Mouse (Mus musculus) lung, adult 2 months (tissue): ENCODE measurements around the gene Spag9. TPM values are rescaled to one million over a fixed set of nuclear protein-coding genes. Genes with fewer than 3 reads are reported as not detected.
A peak's percentile ranks its signal among the peaks of the same experiment; 100 is the strongest.

Source experiments
- DNase-seq: peaks from one replicate; pipeline ENCODE4 v3.0.0; 2022
- H3K4me1 ChIP-seq: fragments of 200-500 bp; 2 replicates; pipeline ENCODE4 v1.6.1; 2011; ENCODE audit warnings: low read length; ENCODE audit not compliant: control insufficient read depth, insufficient read depth
- H3K4me3 ChIP-seq: fragments of 200-500 bp; replicated peaks from 2 replicates; pipeline ENCODE3; 2011; ENCODE audit warnings: low read depth, mild to moderate bottlenecking, control low read depth, low read length; ENCODE audit errors: extremely low read depth
- CTCF ChIP-seq: fragments of 200-500 bp; IDR thresholded peaks from 2 replicates; pipeline ENCODE4 v1.5.1; 2011; ENCODE audit warnings: mild to moderate bottlenecking, low read length, control low read depth; ENCODE audit not compliant: insufficient read depth
- POLR2A ChIP-seq: fragments of 200-500 bp; IDR thresholded peaks from 2 replicates; pipeline ENCODE4 v1.6.1; 2011; ENCODE audit warnings: low read depth, mild to moderate bottlenecking, control low read depth, low read length, borderline replicate concordance; ENCODE audit errors: extremely low read depth
- WGBS: fragments of 180-500 bp; shearing (Covaris S2); methylation state at CpG from one replicate; pipeline ENCODE4 v1.1.7; 2018; 5-methylcytosine and 5-hydroxymethylcytosine counted together
- polyA plus RNA-seq: library from polyadenylated mRNA; depleted of rRNA; stranded (reverse); fragments of >200 nt; gene quantifications from 2 replicates; pipeline ENCODE4 v1.2.3, GENCODE M21; 2012

The Spag9 gene
- polyA plus RNA-seq, 1 experiment: 33.9 TPM

GRCm38 (mm10) chr11:94160443-94161266 is 164.8 kb downstream of the Spag9 start:
- TF ChIP-seq CTCF (no peak), POLR2A (peak; percentile 25; the same call in 1 of the 2 replicates)
- H3K4me3 ChIP-seq: no peak overlapping the region
- WGBS: 14% methylated on average over 23 of the region's 23 CpGs
- peaks cover 11% of the 10 kb centered on the region; the same call in 1 of the 2 replicates for H3K4me1 ChIP-seq
- peak; percentile 71 for DNase-seq

GRCm38 (mm10) chr11:94161267-94161646 is 165.4 kb downstream of the Spag9 start:
- peak; percentile 40 for DNase-seq
- 16% methylated on average over 9 of the region's 9 CpGs for WGBS
- no peak overlapping the region for H3K4me3 ChIP-seq
- TF ChIP-seq CTCF (no peak), POLR2A (peak; percentile 68; the same call in 1 of the 2 replicates)
- H3K4me1 ChIP-seq: peaks cover 11% of the 10 kb centered on the region; the same call in 1 of the 2 replicates

GRCm38 (mm10) chr11:94161867-94162581 is 166.1 kb downstream of the Spag9 start:
- WGBS: 76% methylated on average over 11 of the region's 11 CpGs
- peak; percentile 40 for DNase-seq
- H3K4me3 ChIP-seq: no peak overlapping the region

DNA sequence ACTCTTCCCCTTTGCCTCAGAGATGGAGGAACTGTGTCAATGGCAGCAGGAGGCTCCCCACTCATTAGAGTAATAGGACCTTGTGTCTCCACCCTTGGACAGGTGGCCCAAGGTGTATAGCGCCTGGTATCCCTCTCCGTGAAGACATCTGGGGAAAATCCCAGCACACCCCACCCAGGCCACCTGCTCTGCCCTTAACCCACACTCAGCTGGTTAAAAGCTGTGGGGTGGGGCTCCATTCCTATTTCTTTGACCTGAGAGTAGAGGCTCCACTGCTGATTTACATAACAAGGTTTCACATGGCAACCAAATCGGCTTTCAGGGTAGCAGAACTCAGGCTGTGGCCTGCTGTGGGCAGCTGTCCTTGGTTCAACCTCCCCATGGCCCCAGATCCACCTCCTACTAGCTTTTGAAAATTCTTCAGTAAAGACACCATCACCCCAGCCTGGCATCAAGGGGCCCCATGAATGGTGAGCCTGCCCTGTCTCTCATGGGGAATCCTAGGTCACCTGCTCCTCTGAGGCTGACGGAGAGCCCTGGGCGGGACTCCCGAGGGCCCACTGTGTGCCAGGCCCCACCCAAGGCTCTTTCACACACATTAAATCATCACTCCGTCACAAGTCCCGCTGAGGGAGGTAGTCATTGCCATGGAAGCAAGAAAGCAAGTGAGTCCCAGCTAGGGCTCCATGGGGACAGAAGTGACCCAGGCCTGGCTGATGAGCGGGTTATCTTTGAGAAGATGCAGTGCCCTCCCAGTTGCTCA is 167.3 kb downstream of the Spag9 start:
- WGBS: 77% methylated on average over 9 of the region's 9 CpGs
- Histone ChIP-seq H3K4me3 (no peak overlapping the region), H3K4me1 (peaks cover 11% of the 10 kb centered on the region; the same call in 1 of the 2 replicates)
- no peak for DNase-seq
- no peak for TF ChIP-seq CTCF
- TF ChIP-seq POLR2A: no peak

More at GRCm38 (mm10) chr11:94161867-94162581, 166.1 kb downstream of the Spag9 start:
- TF ChIP-seq CTCF (no peak), POLR2A (no peak)
- peaks cover 11% of the 10 kb centered on the region; the same call in 1 of the 2 replicates for H3K4me1 ChIP-seq

GRCm38 (mm10) chr11:94165745-94166144 is 169.9 kb downstream of the Spag9 start:
- WGBS: 76% methylated on average over 4 of the region's 4 CpGs
- peaks cover 6% of the 10 kb centered on the region; the same call in 1 of the 2 replicates for H3K4me1 ChIP-seq
- DNase-seq: no peak
- H3K4me3 ChIP-seq: no peak overlapping the region
- TF ChIP-seq CTCF (no peak), POLR2A (no peak)

DNA sequence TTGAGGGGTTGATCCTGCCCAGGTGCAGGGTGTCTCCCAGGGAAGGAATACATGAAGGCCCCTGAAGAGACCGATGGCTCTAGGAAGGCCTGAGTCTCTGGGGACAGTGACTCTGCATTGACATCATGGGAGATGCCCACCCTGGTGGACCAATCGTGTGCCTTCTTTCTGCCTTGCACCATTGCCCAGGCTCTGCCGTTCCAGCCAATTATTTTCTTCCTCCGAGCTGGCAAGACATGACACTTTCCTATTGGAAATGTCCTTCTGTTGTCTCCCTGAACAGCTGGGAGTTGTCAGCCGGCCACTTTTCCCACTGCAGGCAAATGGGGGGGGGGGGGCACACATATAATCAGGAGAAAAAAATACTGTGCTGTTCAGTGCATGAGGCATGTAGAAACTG is 172.3 kb downstream of the Spag9 start:
- DNase-seq: no peak
- TF ChIP-seq CTCF (no peak), POLR2A (no peak)
- WGBS: 67% methylated on average over 5 of the region's 5 CpGs

DNA sequence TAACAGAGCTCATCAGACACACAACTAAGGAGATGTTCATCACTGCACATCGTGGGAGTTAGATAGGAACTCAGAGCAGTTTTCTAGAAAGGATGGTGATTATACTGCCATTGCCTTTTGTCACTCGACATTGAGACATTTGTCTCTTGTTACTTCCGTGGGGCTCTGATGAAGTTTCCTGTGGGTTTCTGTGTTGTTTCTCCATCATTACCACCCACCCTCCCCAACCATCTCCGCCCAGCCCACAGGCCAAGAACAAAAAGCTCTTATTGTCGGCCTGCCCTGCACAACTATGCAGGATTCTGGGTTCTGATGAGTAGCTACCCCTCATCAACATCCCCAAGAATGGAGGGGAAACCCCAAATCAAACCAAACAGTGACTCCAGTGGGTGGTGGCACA is 173.7 kb downstream of the Spag9 start:
- no peak for TF ChIP-seq CTCF
- no peak for TF ChIP-seq POLR2A
- Histone ChIP-seq H3K4me3 (no peak overlapping the region), H3K4me1 (no peaks in the 10 kb centered on the region; the same call in 1 of the 2 replicates)
- no peak for DNase-seq
- whole genome bisulfite sequencing: 63% methylated on average over 5 of the region's 5 CpGs

More for the DNA sequence above, 172.3 kb downstream of the Spag9 start:
- Histone ChIP-seq H3K4me3 (no peak overlapping the region), H3K4me1 (no peaks in the 10 kb centered on the region)

DNA sequence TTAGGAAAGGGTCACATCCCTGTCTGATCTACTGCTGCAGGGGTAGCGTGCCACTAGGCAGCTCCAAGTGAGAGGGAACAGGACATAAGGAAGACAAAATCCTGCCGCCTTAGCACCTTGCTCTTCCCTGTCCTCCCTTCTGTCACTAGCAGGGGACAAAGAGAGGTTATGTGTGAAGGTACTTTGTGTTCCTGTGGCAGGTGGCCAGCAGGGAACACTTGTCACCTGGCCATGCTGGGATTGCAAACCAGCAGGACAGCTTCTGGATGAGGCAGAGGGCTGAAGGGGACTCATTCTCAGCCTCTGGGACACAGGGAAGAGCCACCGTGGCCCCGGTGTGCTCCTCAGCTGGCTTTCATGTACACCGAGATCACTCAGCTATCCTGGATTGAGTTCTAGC is 175.8 kb downstream of the Spag9 start:
- no peak for DNase-seq
- WGBS: 74% methylated on average over 5 of the region's 5 CpGs
- TF ChIP-seq CTCF (no peak), POLR2A (no peak)
- no peaks in the 10 kb centered on the region; the same call in 1 of the 2 replicates for H3K4me1 ChIP-seq
- H3K4me3 ChIP-seq: no peak overlapping the region

- TF ChIP-seq POLR2A (no peak), CTCF (no peak)
- WGBS: 59% methylated on average over 9 of the region's 9 CpGs
- peak; percentile 21 for DNase-seq
Measured at GRCm38 (mm10) chr11:94172186-94172585, 176.3 kb downstream of the Spag9 start.

More at GRCm38 (mm10) chr11:94172186-94172585, 176.3 kb downstream of the Spag9 start:
- H3K4me3 ChIP-seq: no peak overlapping the region
- no peaks in the 10 kb centered on the region; the same call in 1 of the 2 replicates for H3K4me1 ChIP-seq
